Mouse (Mus musculus) ES-Bruce4 (cell line): ENCODE results near the gene Kcnk1. TPM values are rescaled to one million over a fixed set of nuclear protein-coding genes. Genes with fewer than 3 reads are reported as not detected.

Experiments
- H3K27ac ChIP-seq: 2 replicates; pipeline ENCODE4 v1.5.1; 2012; ENCODE audit warnings: low read length, inconsistent platforms; ENCODE audit not compliant: insufficient read depth
- H3K27me3 ChIP-seq: 2 replicates; pipeline ENCODE4 v1.6.1; 2012; ENCODE audit warnings: mild to moderate bottlenecking, low read length, inconsistent platforms; ENCODE audit not compliant: control insufficient read depth, poor library complexity, insufficient read depth, severe bottlenecking
- H3K36me3 ChIP-seq: 2 replicates; pipeline ENCODE4 v1.6.1; 2012; ENCODE audit warnings: inconsistent platforms, mild to moderate bottlenecking, low read length, moderate library complexity; ENCODE audit not compliant: control insufficient read depth, poor library complexity, insufficient read depth, severe bottlenecking
- H3K4me1 ChIP-seq: one replicate; pipeline ENCODE4 v1.8.1; 2011; ENCODE audit warnings: low read length; ENCODE audit not compliant: control insufficient read depth, insufficient read depth
- H3K4me3 ChIP-seq: 2 replicates; pipeline ENCODE4 v1.5.1; 2011; ENCODE audit warnings: low read depth, mild to moderate bottlenecking, low read length
- H3K9ac ChIP-seq: 2 replicates; pipeline ENCODE4 v1.6.1; 2012; ENCODE audit warnings: low read depth, mild to moderate bottlenecking, inconsistent platforms; ENCODE audit not compliant: poor library complexity, severe bottlenecking
- H3K9me3 ChIP-seq: replicated peaks from 2 replicates; pipeline ENCODE4 v1.6.1; 2012; ENCODE audit warnings: mild to moderate bottlenecking, low read length, inconsistent platforms; ENCODE audit not compliant: control insufficient read depth, poor library complexity, insufficient read depth, severe bottlenecking
- CTCF ChIP-seq: IDR thresholded peaks from one replicate; pipeline ENCODE4 v1.8.1; 2011; ENCODE audit warnings: low read depth, low read length
- EP300 ChIP-seq: IDR thresholded peaks from 2 replicates; pipeline ENCODE4 v1.6.1; 2011; ENCODE audit warnings: low read depth, low read length; ENCODE audit not compliant: insufficient read depth
- POLR2A ChIP-seq: IDR thresholded peaks from one replicate; pipeline ENCODE4 v1.8.1; 2011; ENCODE audit warnings: low read length; ENCODE audit not compliant: insufficient read depth
- polyA plus RNA-seq: library from polyadenylated mRNA; stranded (reverse); fragments of >200 nt; gene quantifications from 2 replicates; pipeline ENCODE4 v1.2.4, GENCODE M21; 2011; ENCODE audit warnings: low read depth; ENCODE audit not compliant: missing spikeins, insufficient read depth, insufficient read length

The Kcnk1 gene
- polyA plus RNA-seq, 1 experiment = 38.8 TPM

DNA sequence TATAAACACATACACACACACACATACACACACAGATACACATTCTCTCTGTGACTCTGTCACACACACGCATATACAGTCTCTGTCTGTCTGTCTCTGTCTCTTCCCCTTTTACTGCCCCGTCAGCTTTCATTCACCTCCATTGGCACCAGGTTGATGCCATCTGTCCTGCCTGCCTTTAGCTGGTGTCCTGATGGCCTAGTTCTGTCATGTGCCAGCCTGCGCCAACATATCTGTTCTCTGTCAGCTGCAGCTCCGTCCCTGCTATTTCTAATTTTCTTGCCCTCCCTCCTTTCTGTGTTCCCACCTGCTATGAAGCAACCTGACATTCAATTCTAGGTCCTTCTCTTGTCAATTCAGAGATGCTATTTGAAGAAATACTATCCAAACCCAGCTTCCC lies 40.1 kb downstream of the Kcnk1 start:
- H3K27ac ChIP-seq = no peak overlapping the region
- no peaks in the 10 kb centered on the region for H3K9me3 ChIP-seq
- H3K9ac ChIP-seq = no peak overlapping the region
- TF ChIP-seq POLR2A = no peak
- no peak for TF ChIP-seq CTCF
- no peak for TF ChIP-seq EP300
- H3K27me3 ChIP-seq = no peaks in the 10 kb centered on the region
- H3K36me3 ChIP-seq = peaks cover 6% of the 10 kb centered on the region; the same call in 1 of the 2 replicates
- H3K4me3 ChIP-seq = no peak overlapping the region
- H3K4me1 ChIP-seq = no peaks in the 10 kb centered on the region

DNA sequence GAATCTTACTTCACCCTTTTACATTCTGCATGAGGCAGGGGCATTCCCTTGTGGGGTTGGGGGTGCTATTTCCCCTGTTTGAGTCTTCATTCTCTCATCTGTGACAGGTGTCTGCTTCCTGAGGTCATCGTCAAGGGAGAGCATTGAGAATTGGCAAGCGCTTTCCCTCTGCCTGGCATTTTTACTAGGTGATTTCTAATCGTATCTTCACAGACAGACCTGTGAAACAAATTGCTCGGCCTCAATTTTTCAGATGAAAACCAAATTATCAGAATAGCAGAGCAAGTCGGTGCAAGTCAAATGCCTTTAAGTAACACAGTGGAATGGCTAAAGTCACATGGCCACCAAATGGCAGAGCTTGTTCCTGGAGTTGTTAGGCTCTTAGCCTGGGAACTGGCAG lies 41.4 kb downstream of the Kcnk1 start:
- no peaks in the 10 kb centered on the region for H3K27me3 ChIP-seq
- TF ChIP-seq EP300 = no peak
- TF ChIP-seq POLR2A = no peak
- TF ChIP-seq CTCF = no peak
- no peaks in the 10 kb centered on the region for H3K4me1 ChIP-seq
- H3K27ac ChIP-seq = no peak overlapping the region
- no peak overlapping the region for H3K9ac ChIP-seq
- no peak overlapping the region for H3K4me3 ChIP-seq
- H3K9me3 ChIP-seq = no peaks in the 10 kb centered on the region
- no peaks in the 10 kb centered on the region for H3K36me3 ChIP-seq

DNA sequence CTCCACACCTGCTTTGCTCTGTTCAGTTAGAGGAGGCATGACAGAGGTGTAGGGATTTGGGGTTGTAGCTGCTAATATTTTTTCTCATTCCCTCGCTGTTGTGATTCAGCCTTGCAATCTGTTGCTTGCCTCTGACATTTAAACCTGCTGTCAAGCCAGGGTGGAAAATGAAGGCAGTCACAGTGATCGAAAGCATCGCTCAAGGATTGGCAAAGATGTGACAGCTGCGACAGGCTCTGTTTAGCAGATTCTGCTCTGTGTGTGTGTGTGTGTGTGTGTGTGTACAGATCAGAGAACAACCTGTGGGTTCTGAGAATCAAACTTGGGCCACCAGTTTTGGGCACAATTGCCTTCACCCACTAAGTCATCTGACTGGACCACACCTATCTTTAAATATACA lies 50.8 kb downstream of the Kcnk1 start:
- no peak overlapping the region for H3K27ac ChIP-seq
- H3K36me3 ChIP-seq = no peaks in the 10 kb centered on the region
- TF ChIP-seq CTCF = no peak
- no peak for TF ChIP-seq POLR2A
- TF ChIP-seq EP300 = no peak
- H3K9me3 ChIP-seq = no peaks in the 10 kb centered on the region
- H3K9ac ChIP-seq = no peak overlapping the region
- no peak overlapping the region for H3K4me3 ChIP-seq
- no peaks in the 10 kb centered on the region for H3K4me1 ChIP-seq
- no peaks in the 10 kb centered on the region for H3K27me3 ChIP-seq

DNA sequence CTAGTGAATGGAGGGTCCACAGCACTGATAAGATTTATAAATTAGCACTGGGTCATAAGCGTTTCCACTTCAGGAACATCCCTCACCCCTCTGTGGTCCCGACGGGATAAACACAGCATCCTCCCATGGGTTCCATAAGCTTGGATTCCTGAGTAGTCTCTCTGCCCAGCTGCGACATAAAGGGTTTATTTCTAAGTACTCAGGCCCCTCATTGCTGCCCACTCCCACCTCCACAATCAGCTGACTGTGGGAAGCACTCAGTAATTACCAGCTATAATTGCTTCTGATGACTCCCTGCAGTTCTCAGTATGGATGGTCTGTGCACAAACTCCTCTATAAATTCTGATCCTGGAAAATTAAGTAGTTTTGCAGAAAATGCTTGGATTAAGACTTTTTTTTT lies 58.9 kb downstream of the Kcnk1 start:
- Histone ChIP-seq H3K4me3 (no peak overlapping the region), H3K36me3 (no peaks in the 10 kb centered on the region), H3K27me3 (no peaks in the 10 kb centered on the region), H3K4me1 (no peaks in the 10 kb centered on the region), H3K9ac (no peak overlapping the region), H3K27ac (no peak overlapping the region), H3K9me3 (no peaks in the 10 kb centered on the region)
- TF ChIP-seq CTCF = no peak
- no peak for TF ChIP-seq EP300
- TF ChIP-seq POLR2A = no peak

DNA sequence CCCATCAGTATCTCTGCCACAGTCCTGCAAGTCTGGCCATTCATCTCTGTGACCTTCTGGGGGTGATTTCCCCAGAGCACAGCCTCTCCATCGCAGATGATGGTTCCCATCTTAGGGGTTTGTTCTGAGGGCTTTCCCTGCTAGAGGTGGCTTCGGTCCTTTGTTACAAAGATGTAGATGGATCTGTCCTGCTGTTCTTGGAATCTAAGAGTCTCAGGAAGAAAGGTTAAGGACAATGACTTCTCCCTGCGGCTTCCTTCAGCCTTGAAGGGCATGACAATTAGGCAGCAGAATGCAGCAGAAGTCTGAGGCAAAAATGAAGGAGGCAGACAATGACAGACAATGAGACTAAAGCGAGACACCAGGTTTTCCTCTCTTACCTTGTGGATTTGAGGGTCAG lies 63.9 kb downstream of the Kcnk1 start:
- Histone ChIP-seq H3K27me3 (no peaks in the 10 kb centered on the region), H3K27ac (no peak overlapping the region), H3K4me3 (no peak overlapping the region), H3K4me1 (no peaks in the 10 kb centered on the region), H3K9ac (no peak overlapping the region), H3K36me3 (no peaks in the 10 kb centered on the region), H3K9me3 (no peaks in the 10 kb centered on the region)
- TF ChIP-seq POLR2A (no peak), EP300 (no peak), CTCF (no peak)

DNA sequence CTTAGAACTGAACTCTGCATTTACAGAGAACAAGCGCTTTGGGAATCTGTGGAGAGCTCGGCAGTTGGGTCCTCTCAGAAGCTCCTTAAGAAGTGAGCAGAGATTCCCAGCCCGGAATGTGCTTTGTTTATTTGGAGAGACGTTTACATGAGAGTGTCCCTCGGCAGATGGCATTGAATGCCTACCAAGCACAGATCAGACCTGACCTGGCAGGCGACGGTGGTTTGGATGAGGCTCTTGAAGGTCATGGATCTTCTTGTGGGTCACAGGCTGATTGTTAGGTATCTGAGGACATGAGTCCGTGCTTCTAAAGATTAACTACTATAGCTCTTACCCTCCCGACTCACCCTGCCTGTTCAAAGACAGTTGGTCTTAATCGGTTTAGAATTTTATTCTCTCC lies 67.9 kb downstream of the Kcnk1 start:
- no peak overlapping the region for H3K27ac ChIP-seq
- H3K4me1 ChIP-seq = no peaks in the 10 kb centered on the region
- no peaks in the 10 kb centered on the region for H3K36me3 ChIP-seq
- no peaks in the 10 kb centered on the region for H3K9me3 ChIP-seq
- no peak overlapping the region for H3K9ac ChIP-seq
- no peak overlapping the region for H3K4me3 ChIP-seq
- TF ChIP-seq EP300 = no peak
- TF ChIP-seq CTCF = no peak
- TF ChIP-seq POLR2A = no peak
- H3K27me3 ChIP-seq = no peaks in the 10 kb centered on the region; the same call in 1 of the 2 replicates

DNA sequence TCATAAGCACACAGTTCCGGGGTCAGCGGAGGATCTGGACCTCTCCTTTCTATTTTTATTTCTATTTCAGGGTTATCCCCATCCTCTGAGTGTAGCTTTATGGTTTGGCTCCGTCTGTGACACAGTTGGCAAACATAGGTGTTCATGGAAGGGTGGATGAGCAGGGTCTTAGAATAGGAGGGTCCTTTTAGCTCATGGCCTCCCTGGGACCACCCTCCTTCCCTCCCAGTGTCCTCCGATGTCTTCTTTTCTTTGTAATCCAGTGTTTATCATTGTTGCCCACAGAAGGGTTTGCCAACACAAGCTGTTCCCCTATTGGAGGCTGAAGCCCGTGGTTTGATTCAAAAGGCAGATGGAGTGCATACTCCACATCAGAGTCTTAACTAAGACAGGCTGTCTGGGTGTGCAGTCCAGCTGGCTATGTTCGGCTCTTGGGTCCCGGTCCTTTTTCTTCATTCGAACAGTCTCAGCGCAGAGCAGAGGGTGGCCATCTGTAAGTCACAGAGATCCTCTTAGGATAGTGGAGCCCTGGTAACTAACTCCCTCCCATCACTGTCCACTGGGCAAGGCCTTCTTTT lies 69.0 kb downstream of the Kcnk1 start:
- TF ChIP-seq POLR2A = no peak
- no peak for TF ChIP-seq CTCF
- no peak for TF ChIP-seq EP300
- no peak overlapping the region for H3K27ac ChIP-seq
- no peak overlapping the region for H3K4me3 ChIP-seq
- no peaks in the 10 kb centered on the region for H3K36me3 ChIP-seq
- H3K9me3 ChIP-seq = no peaks in the 10 kb centered on the region
- no peaks in the 10 kb centered on the region; the same call in 1 of the 2 replicates for H3K27me3 ChIP-seq
- no peaks in the 10 kb centered on the region for H3K4me1 ChIP-seq
- no peak overlapping the region for H3K9ac ChIP-seq
